15 mouse cellular contexts compared by ENCODE assay signal in the genomic region with DNA sequence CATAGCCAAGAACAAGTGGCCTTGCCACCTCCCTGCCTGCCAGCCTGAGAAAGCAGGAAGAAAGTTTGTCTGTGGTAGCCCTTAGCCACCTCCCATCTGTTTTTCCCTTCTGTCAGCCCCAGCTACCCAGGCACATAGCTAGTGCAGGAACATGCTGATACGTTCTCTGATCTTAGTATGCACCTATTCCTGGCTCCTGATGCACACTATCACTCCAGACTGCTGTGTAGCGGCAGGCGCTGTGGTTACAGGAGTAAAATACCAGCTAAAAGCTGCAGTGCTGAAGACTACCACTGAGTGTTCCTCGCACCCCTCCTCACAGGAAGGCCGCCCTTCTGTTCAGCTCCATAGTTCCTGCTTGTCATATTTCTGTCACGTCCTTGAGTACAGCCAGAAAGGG.
A peak's percentile ranks its signal among the peaks of the same experiment; 100 is the strongest.
DNase-seq lines count a peak whose midpoint lies in the region; ATAC-seq lines count a peak whose summit lies in the region.
"Had no signal": no experiment of that assay in that cellular context is flagged by ENCODE, and none has a peak within 500 bp of the region (broad histone marks: within the 10 kb centered on the region; RNA-seq: fewer than 3 reads in every experiment).

No protein-coding gene starts in this region.

- H3K4me1 ChIP-seq in limb, embryonic 12.5 days (replicated peaks), result peaks cover 30% of the 10 kb centered on the region
- H3K4me1 ChIP-seq: hindbrain, embryonic 13.5 days; megakaryocyte, embryonic 14.5 days had no signal

- peak; percentile 90 for ATAC-seq in frontal cortex, adult (ENCODE audit: low TSS enrichment)
- ATAC-seq in limb, embryonic 12.5 days (ENCODE audit: insufficient number of reproducible peaks, insufficient read depth, low FRiP score, low TSS enrichment, low read depth), result no peak
- no peak for ATAC-seq in granulocyte monocyte progenitor cell, adult 5-6 weeks (replicated peaks; ENCODE audit: poor library complexity, severe bottlenecking)

- 0 out of 2 replicates have a peak overlapping the region, but pooled peaks have one; percentile 12 for H3K27ac ChIP-seq in limb, embryonic 12.5 days
- H3K27ac ChIP-seq: hindbrain, embryonic 13.5 days; limb, embryonic 13.5 days had no signal

- no peak overlapping the region for H3K4me2 ChIP-seq in limb, embryonic 12.5 days
- H3K4me2 ChIP-seq: hindbrain, embryonic 13.5 days; limb, embryonic 13.5 days had no signal

- DNase-seq in adrenal gland, postnatal 36 days, result peak; percentile 9 to 22
- no peak for DNase-seq in adrenal gland, postnatal 14 days
- DNase-seq in layer of hippocampus, adult 8-10 months (ENCODE audit: low spot score in 2 of 2), result peak; percentile 23 to 26
- no peak for DNase-seq in layer of hippocampus, adult 9-10 months (ENCODE audit: low spot score)
- no peak for DNase-seq in gastrocnemius, postnatal 36 days
- DNase-seq: cerebellum, adult 2 months; lung, adult 18-20 months; thymus, adult 18-20 months had no signal

- no peak overlapping the region for H3K9ac ChIP-seq in limb, embryonic 12.5 days (replicated peaks)
- H3K9ac ChIP-seq: hindbrain, embryonic 13.5 days; limb, embryonic 13.5 days had no signal

- intact Hi-C loops in gastrocnemius, postnatal 36 days (cut with DNase I), result no loop called here

- no peak overlapping the region for H3K4me3 ChIP-seq in limb, embryonic 12.5 days (replicated peaks)
- H3K4me3 ChIP-seq: hindbrain, embryonic 13.5 days; limb, embryonic 13.5 days; megakaryocyte, embryonic 14.5 days; myocyte had no signal

- H3K36me3 ChIP-seq in limb, embryonic 12.5 days, result peaks cover 7% of the 10 kb centered on the region; the same call in 1 of the 2 replicates
- H3K36me3 ChIP-seq: hindbrain, embryonic 13.5 days had no signal

- H3K9me3 ChIP-seq in limb, embryonic 12.5 days, result no peaks in the 10 kb centered on the region
- H3K9me3 ChIP-seq: hindbrain, embryonic 13.5 days; limb, embryonic 13.5 days had no signal

- H3K27me3 ChIP-seq in limb, embryonic 12.5 days, result no peaks in the 10 kb centered on the region
- H3K27me3 ChIP-seq: hindbrain, embryonic 13.5 days; limb, embryonic 13.5 days had no signal

- 83% methylated on average over 6 of the region's 6 CpGs for WGBS in limb, embryonic 12.5 days

Comparison
In these comparisons a context has a peak if more than half of its experiments do, and no peak if none do; other contexts are left out.
1. DNase-seq: peak in adrenal gland, postnatal 36 days (2 of 2) and layer of hippocampus, adult 8-10 months (2 of 2); none in adrenal gland, postnatal 14 days (single experiment), layer of hippocampus, adult 9-10 months (single experiment) and gastrocnemius, postnatal 36 days (0 of 2).